ENCODE assay signal across 8 mouse cellular contexts in genomic region chrX:103696081-103696519, GRCm38 (mm10).
A peak's percentile ranks its signal among the peaks of the same experiment; 100 is the strongest.
DNase-seq lines count a peak whose midpoint lies in the region; ATAC-seq and TF ChIP-seq lines count a peak whose summit lies in the region.

No protein-coding gene starts in this region.

- peaks cover 85% of the 10 kb centered on the region for H3K27me3 ChIP-seq in heart, embryonic 16.5 days (ENCODE audit: control insufficient read depth, insufficient read depth, low read length)
- H3K27me3 ChIP-seq in neural tube, embryonic 11.5 days (ENCODE audit: control insufficient read depth, insufficient read depth, low read length), result peaks cover 62% of the 10 kb centered on the region

- ATAC-seq in heart, embryonic 16.5 days (replicated peaks; ENCODE audit: extremely low read depth, insufficient read depth, low FRiP score), result no peak
- ATAC-seq in neural tube, embryonic 11.5 days (ENCODE audit: insufficient read depth, low FRiP score, low TSS enrichment), result 0 out of 2 replicates have a peak, but pooled peaks have one; percentile 53
- ATAC-seq in granulocyte monocyte progenitor cell, adult 5-6 weeks (replicated peaks; ENCODE audit: poor library complexity, severe bottlenecking), result no peak

- intact Hi-C loops in gastrocnemius, adult 2 months (cut with DNase I), result loop anchor here (5.0 kb wide), 1 partner anchor 151 kb away; no protein-coding TSS in a partner anchor

- H3K4me1 ChIP-seq in heart, embryonic 16.5 days (ENCODE audit: control insufficient read depth, insufficient read depth, low read length), result peaks cover 9% of the 10 kb centered on the region
- H3K4me1 ChIP-seq in neural tube, embryonic 11.5 days (ENCODE audit: control insufficient read depth, insufficient read depth, low read length), result no peaks in the 10 kb centered on the region

- H3K9me3 ChIP-seq in heart, embryonic 16.5 days (replicated peaks; ENCODE audit: control insufficient read depth, low read length), result no peaks in the 10 kb centered on the region
- no peaks in the 10 kb centered on the region for H3K9me3 ChIP-seq in neural tube, embryonic 11.5 days (ENCODE audit: control insufficient read depth, low read length)

- peak overlapping the region; percentile 83 for H3K4me2 ChIP-seq in heart, embryonic 16.5 days (ENCODE audit: low read depth, low read length)
- H3K4me2 ChIP-seq in neural tube, embryonic 11.5 days (ENCODE audit: low read depth), result peak overlapping the region; percentile 40

- DNase-seq in gastrocnemius, adult 2 months, result no peak
- no peak for DNase-seq in gastrocnemius, postnatal 25 days
- DNase-seq in brain, adult 2 months (ENCODE audit: low read depth, low spot score), result peak; percentile 80
- DNase-seq in left cerebral cortex, adult 9 months (ENCODE audit: low spot score in 2 of 2), result peak; percentile 22 to 65
- peak; percentile 21 for DNase-seq in neural tube, embryonic 11.5 days (ENCODE audit: low spot score)
- DNase-seq in c-Kit-positive CD71-positive TER-119-positive erythroid progenitor cells, embryonic 14.5 days (ENCODE audit: low spot score), result no peak

- H3K9ac ChIP-seq in heart, embryonic 16.5 days (ENCODE audit: low read length), result peak overlapping the region; percentile 55
- H3K9ac ChIP-seq in neural tube, embryonic 11.5 days (ENCODE audit: low read length), result 0 out of 2 replicates have a peak overlapping the region, but pooled peaks have one; percentile 15

- peak overlapping the region; percentile 72 for H3K4me3 ChIP-seq in gastrocnemius, adult 2 months
- H3K4me3 ChIP-seq in heart, embryonic 16.5 days (ENCODE audit: low read length), result peak overlapping the region; percentile 56
- H3K4me3 ChIP-seq in neural tube, embryonic 11.5 days (ENCODE audit: low read depth, low read length), result peak overlapping the region; percentile 35; the same call in 1 of the 2 replicates

- WGBS in heart, embryonic 16.5 days, result 10% methylated on average over 9 of the region's 9 CpGs
- 12% methylated on average over 9 of the region's 9 CpGs for WGBS in neural tube, embryonic 11.5 days

- peak overlapping the region; percentile 84 for H3K27ac ChIP-seq in gastrocnemius, adult 2 months
- H3K27ac ChIP-seq in heart, embryonic 16.5 days (ENCODE audit: low read length), result peak overlapping the region; percentile 82
- 0 out of 2 replicates have a peak overlapping the region, but pooled peaks have one; percentile 27 for H3K27ac ChIP-seq in neural tube, embryonic 11.5 days (ENCODE audit: low read depth, low read length)

- TF ChIP-seq CTCF in gastrocnemius, adult 2 months (IDR thresholded peaks at IDR 0.05), result no peak

- H3K36me3 ChIP-seq in heart, embryonic 16.5 days (ENCODE audit: control insufficient read depth, insufficient read depth), result no peaks in the 10 kb centered on the region
- no peaks in the 10 kb centered on the region for H3K36me3 ChIP-seq in neural tube, embryonic 11.5 days (ENCODE audit: control insufficient read depth, insufficient read depth, low read length)

Comparison
In these comparisons a context has a peak if more than half of its experiments do, and no peak if none do; other contexts are left out.
1. DNase-seq: peak in brain, adult 2 months (single experiment), left cerebral cortex, adult 9 months (2 of 2) and neural tube, embryonic 11.5 days (single experiment); none in gastrocnemius, adult 2 months (single experiment), gastrocnemius, postnatal 25 days (single experiment) and c-Kit-positive CD71-positive TER-119-positive erythroid progenitor cells, embryonic 14.5 days (single experiment).
2. H3K27ac ChIP-seq: peak in every context shown above with its lines; median percentile 84 in gastrocnemius, adult 2 months; 82 in heart, embryonic 16.5 days; 27 in neural tube, embryonic 11.5 days.
3. Peak in every context shown above with its lines, with median percentiles within 50 percentile points of each other: H3K4me3 ChIP-seq.